Mouse (Mus musculus): ENCODE data around the gene Clec5a. TPM values are rescaled to one million over a fixed set of nuclear protein-coding genes. Genes with fewer than 3 reads are reported as not detected.

Gene Clec5a
- polyA plus RNA-seq (2012; rRNA removed), result 0.40 and 0.56 TPM in 2 replicates

DNA sequence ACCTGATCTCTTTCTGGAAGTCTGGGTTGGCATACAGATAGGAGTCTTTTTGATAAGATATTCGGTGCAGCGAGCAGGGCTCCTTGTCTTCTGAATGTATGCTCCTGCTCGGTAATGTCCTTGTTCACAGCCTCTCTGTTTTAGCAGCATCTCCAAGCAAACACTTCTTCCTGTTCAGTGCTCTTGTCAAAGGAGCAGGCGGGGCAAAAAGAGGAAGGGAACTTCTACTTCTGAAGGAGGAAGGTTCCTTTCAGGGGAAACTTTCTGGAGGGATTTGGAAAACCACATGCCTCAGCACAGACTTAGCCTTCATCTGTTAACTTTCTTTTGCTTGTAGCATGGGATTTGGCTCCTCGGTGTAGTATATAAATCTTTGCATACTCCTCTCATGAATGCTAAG lies at the start of gene Clec5a:
Clec5a (minus strand) TSS at position 177 of the 400 bp plus-strand sequence.

DNA sequence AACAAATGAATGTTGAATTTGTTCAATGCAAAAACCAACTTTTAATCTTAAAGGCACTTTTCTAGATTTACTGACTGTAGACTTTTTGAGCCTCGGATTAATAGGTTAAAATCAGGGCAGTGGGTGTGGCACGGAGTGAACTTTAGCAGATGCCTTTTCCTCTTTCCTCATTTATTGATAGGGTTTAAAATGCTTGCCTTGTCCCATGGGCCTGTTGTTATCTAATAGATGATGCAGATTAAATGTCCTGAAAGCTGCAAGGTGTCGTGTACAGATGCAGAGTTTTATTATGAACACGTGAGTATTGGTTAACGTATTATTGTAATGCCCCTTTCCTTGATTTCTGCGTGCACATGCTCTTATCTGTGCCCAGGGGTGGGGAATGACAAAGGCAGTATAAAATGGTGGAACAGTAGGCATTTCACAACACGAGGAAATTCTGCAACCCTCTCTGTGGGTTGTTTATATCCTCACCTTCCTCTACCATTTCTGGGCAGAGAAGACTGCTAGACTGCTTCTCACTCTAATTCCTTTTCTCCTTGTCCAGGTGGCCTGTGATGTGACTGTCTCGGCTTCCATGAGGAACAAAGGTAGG lies 42.9 kb upstream of the Clec5a start, which contains the start of gene Mgam:
Mgam (plus strand) TSS at position 426 of the 595 bp plus-strand sequence.

DNA sequence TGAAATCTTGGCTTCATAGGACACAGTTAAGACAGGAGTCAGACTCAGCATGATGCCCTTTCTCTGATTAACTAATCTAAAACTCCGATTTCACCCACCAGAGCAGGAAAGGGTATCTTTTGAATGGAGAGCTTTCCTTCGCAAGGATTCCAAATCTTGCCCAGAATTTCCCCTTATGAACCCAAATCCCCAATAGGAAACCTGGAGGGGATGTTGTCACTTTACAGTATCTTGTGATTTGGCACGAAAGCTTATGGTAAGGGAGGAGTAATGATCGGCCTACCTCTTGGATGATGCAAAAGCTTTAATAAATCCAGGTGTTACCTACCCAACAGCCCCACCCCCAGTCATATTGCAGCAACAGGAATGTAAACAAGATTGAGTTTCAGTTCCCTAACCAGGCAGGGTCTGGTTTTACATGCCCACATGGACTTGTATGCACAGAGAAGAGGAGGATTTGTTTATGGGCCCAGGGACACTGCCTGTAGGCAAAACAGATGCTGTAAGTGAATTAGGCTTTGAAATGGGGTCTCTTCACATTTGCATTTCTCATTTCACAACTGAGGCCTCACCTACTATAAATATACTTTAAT lies 27.7 kb upstream of the Clec5a start, which contains the start of gene Tas2r138:
Tas2r138 (minus strand) TSS at position 51 of the 593 bp plus-strand sequence.

DNA sequence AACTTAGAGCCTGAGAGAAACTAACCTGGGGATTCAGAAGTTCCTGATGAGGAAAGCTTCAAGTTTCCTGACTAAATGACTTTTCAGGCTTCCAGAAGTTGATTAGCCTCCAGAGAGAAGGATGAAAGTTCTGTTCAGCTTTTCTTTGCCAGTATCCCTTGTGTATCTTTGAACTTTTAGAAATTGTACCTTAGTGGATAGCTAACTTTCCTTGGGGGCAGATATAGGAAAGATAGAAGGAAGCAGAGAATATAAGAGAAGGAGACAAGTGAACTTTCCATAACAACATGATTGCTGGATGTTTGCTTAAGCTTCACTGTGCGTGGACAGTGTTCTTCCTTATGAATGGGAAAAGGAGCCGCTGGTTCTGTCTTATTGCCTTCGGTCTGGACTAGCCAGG lies 16.4 kb downstream of the Clec5a start, which contains the start of gene Olfr460:
Olfr460 (plus strand) TSS at position 301 of the 400 bp plus-strand sequence.

DNA sequence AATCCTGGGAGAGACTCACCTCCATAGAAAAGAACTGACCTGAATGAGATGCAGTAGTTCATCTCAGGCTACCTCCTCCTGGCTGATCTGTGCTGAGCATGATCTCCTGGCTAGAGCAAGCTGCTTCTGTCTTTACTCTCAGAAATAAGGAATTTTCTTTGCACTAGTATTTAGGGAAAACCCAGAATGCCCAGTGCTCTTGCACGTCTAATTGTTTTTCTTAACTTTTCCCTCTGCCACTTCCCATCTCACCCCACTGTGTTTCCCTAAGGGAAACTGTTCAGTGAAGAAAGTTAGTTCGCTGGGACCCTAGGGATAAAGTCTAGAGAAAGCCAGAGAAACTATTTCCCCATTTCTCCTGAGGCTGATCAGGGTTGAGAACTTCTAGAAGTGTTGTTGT lies 30.7 kb downstream of the Clec5a start, which contains the start of gene Olfr461:
Olfr461 (minus strand) TSS at position 101 of the 400 bp plus-strand sequence.

Other genes with a start within 250 kb of the Clec5a start
- 16.3 and 18.1 TPM in 2 replicates for gene E330009J07Rik, start 149.7 kb downstream of the Clec5a start, polyA plus RNA-seq (2012; rRNA removed)
- gene Wee2, start 146.7 kb downstream of the Clec5a start, polyA plus RNA-seq (2012; rRNA removed), result 0.10 and 0.24 TPM in 2 replicates
- gene Ssbp1, start 114.5 kb downstream of the Clec5a start, polyA plus RNA-seq (2012; rRNA removed), result 63.9 and 72.0 TPM in 2 replicates
- 0.15 TPM in 1 of 2 replicates, not detected in the other for gene Tas2r137, start 94.6 kb downstream of the Clec5a start, polyA plus RNA-seq (2012; rRNA removed)
- gene Tas2r108, start 92.3 kb downstream of the Clec5a start, polyA plus RNA-seq (2012; rRNA removed), result 0.54 and 0.59 TPM in 2 replicates
- gene Prss37, start 66.3 kb downstream of the Clec5a start, polyA plus RNA-seq (2012; rRNA removed), result not detected in 2 replicates
- gene Olfr461, start 30.8 kb downstream of the Clec5a start, polyA plus RNA-seq (2012; rRNA removed), result not detected in 2 replicates
- 0.12 and 0.17 TPM in 2 replicates for gene Olfr460, start 16.3 kb downstream of the Clec5a start, polyA plus RNA-seq (2012; rRNA removed)
- not detected in 2 replicates for gene Tas2r138, start 27.5 kb upstream of the Clec5a start, polyA plus RNA-seq (2012; rRNA removed)
- 0.08 and 0.19 TPM in 2 replicates for gene Mgam, start 43.0 kb upstream of the Clec5a start, polyA plus RNA-seq (2012; rRNA removed)